Mouse (Mus musculus) adrenal gland, adult 2 months (tissue): ENCODE results near the gene Gm11562. TPM values are rescaled to one million over a fixed set of nuclear protein-coding genes. Genes with fewer than 3 reads are reported as not detected.

Source experiments
- DNase-seq: peaks from one replicate; pipeline ENCODE4 v3.0.0; 2021
- polyA plus RNA-seq: library from polyadenylated mRNA; depleted of rRNA; stranded (reverse); fragments of >200 nt; gene quantifications from 2 replicates; pipeline ENCODE4 v1.2.3, GENCODE M21; 2012; rRNA removed
- total RNA-seq, 2 experiments: library from RNA; stranded (reverse); gene quantifications; 2 replicates each; pipeline ENCODE4 v1.2.3; 2021

The Gm11562 gene
- total and polyA plus RNA-seq, 3 experiments, result not detected

GRCm38 (mm10) chr11:99583245-99583704 is 37.0 kb downstream of the Gm11562 start, which contains the start of gene Krtap1-4:
Gene Krtap1-4, minus strand, starts transcription at chr11:99583654.
- DNase-seq, result no peak

GRCm38 (mm10) chr11:99581564-99581963 is 38.7 kb downstream of the Gm11562 start:
- no peak for DNase-seq

GRCm38 (mm10) chr11:99581051-99581450 is 39.2 kb downstream of the Gm11562 start:
- DNase-seq, result no peak

- no peak for DNase-seq
Measured at GRCm38 (mm10) chr11:99580636-99581035, 39.6 kb downstream of the Gm11562 start, which contains the start of gene Krtap1-5. Gene Krtap1-5, minus strand, starts transcription at chr11:99581016.

GRCm38 (mm10) chr11:99574106-99574505 is 46.1 kb downstream of the Gm11562 start:
- peak; percentile 71 for DNase-seq

GRCm38 (mm10) chr11:99573164-99573563 is 47.1 kb downstream of the Gm11562 start:
- DNase-seq, result no peak

Other genes starting within 250 kb of the Gm11562 start
Only the 30 nearest of the 38 such genes appear.
- gene Krt20, start 182.3 kb downstream of the Gm11562 start, total RNA-seq, result under 1 TPM; 0.14 to 0.20 TPM
- not detected in 2 replicates for gene Krt20, start 182.3 kb downstream of the Gm11562 start, polyA plus RNA-seq
- not detected for gene Krt23, start 127.3 kb downstream of the Gm11562 start, total RNA-seq
- gene Krt23, start 127.3 kb downstream of the Gm11562 start, polyA plus RNA-seq, result 0.12 TPM in 1 of 2 replicates, not detected in the other
- not detected for gene Krt39, start 99.1 kb downstream of the Gm11562 start, total RNA-seq
- not detected in 2 replicates for gene Krt39, start 99.1 kb downstream of the Gm11562 start, polyA plus RNA-seq
- not detected for gene Krt40, start 77.3 kb downstream of the Gm11562 start, total RNA-seq
- not detected in 2 replicates for gene Krt40, start 77.3 kb downstream of the Gm11562 start, polyA plus RNA-seq
- gene Krtap3-3, start 69.6 kb downstream of the Gm11562 start, total RNA-seq, result not detected
- not detected in 2 replicates for gene Krtap3-3, start 69.6 kb downstream of the Gm11562 start, polyA plus RNA-seq
- gene Krtap3-2, start 63.6 kb downstream of the Gm11562 start, total RNA-seq, result not detected
- not detected in 2 replicates for gene Krtap3-2, start 63.6 kb downstream of the Gm11562 start, polyA plus RNA-seq
- not detected for gene Gm11939, start 61.0 kb downstream of the Gm11562 start, total RNA-seq
- not detected in 2 replicates for gene Gm11939, start 61.0 kb downstream of the Gm11562 start, polyA plus RNA-seq
- gene Krtap3-1, start 53.8 kb downstream of the Gm11562 start, total RNA-seq, result not detected
- gene Krtap3-1, start 53.8 kb downstream of the Gm11562 start, polyA plus RNA-seq, result not detected in 2 replicates
- gene Krtap1-5, start 39.4 kb downstream of the Gm11562 start, total RNA-seq, result not detected
- not detected in 2 replicates for gene Krtap1-5, start 39.4 kb downstream of the Gm11562 start, polyA plus RNA-seq
- gene Krtap1-4, start 36.8 kb downstream of the Gm11562 start, total RNA-seq, result not detected
- gene Krtap1-4, start 36.8 kb downstream of the Gm11562 start, polyA plus RNA-seq, result not detected in 2 replicates
- not detected for gene Krtap1-3, start 29.1 kb downstream of the Gm11562 start, total RNA-seq
- not detected in 2 replicates for gene Krtap1-3, start 29.1 kb downstream of the Gm11562 start, polyA plus RNA-seq
- gene Krtap9-3, start 22.3 kb downstream of the Gm11562 start, total RNA-seq, result not detected
- not detected in 2 replicates for gene Krtap9-3, start 22.3 kb downstream of the Gm11562 start, polyA plus RNA-seq
- not detected for gene Gm11938, start 17.1 kb downstream of the Gm11562 start, total RNA-seq
- not detected in 2 replicates for gene Gm11938, start 17.1 kb downstream of the Gm11562 start, polyA plus RNA-seq
- gene Gm11937, start 10.2 kb downstream of the Gm11562 start, total RNA-seq, result not detected
- gene Gm11937, start 10.2 kb downstream of the Gm11562 start, polyA plus RNA-seq, result not detected in 2 replicates
- not detected for gene Krtap2-4, start 5.6 kb downstream of the Gm11562 start, total RNA-seq
- not detected in 2 replicates for gene Krtap2-4, start 5.6 kb downstream of the Gm11562 start, polyA plus RNA-seq
- not detected for gene Krtap4-1, start 7.8 kb upstream of the Gm11562 start, total RNA-seq
- not detected in 2 replicates for gene Krtap4-1, start 7.8 kb upstream of the Gm11562 start, polyA plus RNA-seq
- not detected for gene Krtap4-2, start 14.6 kb upstream of the Gm11562 start, total RNA-seq
- not detected in 2 replicates for gene Krtap4-2, start 14.6 kb upstream of the Gm11562 start, polyA plus RNA-seq
- not detected for gene Krtap4-7, start 23.7 kb upstream of the Gm11562 start, total RNA-seq
- gene Krtap4-7, start 23.7 kb upstream of the Gm11562 start, polyA plus RNA-seq, result not detected in 2 replicates
- not detected for gene Gm11555, start 29.8 kb upstream of the Gm11562 start, total RNA-seq
- not detected in 2 replicates for gene Gm11555, start 29.8 kb upstream of the Gm11562 start, polyA plus RNA-seq
- not detected for gene Gm11563, start 38.5 kb upstream of the Gm11562 start, total RNA-seq
- not detected in 2 replicates for gene Gm11563, start 38.5 kb upstream of the Gm11562 start, polyA plus RNA-seq
- not detected for gene Krtap4-6, start 45.5 kb upstream of the Gm11562 start, total RNA-seq
- not detected in 2 replicates for gene Krtap4-6, start 45.5 kb upstream of the Gm11562 start, polyA plus RNA-seq
- gene Gm14190, start 70.3 kb upstream of the Gm11562 start, total RNA-seq, result not detected
- gene Gm14190, start 70.3 kb upstream of the Gm11562 start, polyA plus RNA-seq, result not detected in 2 replicates
- not detected for gene Gm14180, start 113.9 kb upstream of the Gm11562 start, total RNA-seq
- not detected in 2 replicates for gene Gm14180, start 113.9 kb upstream of the Gm11562 start, polyA plus RNA-seq
- gene Gm11595, start 152.5 kb upstream of the Gm11562 start, total RNA-seq, result not detected
- gene Gm11595, start 152.5 kb upstream of the Gm11562 start, polyA plus RNA-seq, result not detected in 2 replicates
- not detected for gene Krtap4-8, start 160.3 kb upstream of the Gm11562 start, total RNA-seq
- gene Krtap4-8, start 160.3 kb upstream of the Gm11562 start, polyA plus RNA-seq, result not detected in 2 replicates
- not detected for gene Krtap4-9, start 164.8 kb upstream of the Gm11562 start, total RNA-seq
- gene Krtap4-9, start 164.8 kb upstream of the Gm11562 start, polyA plus RNA-seq, result not detected in 2 replicates
- not detected for gene Gm11596, start 173.0 kb upstream of the Gm11562 start, total RNA-seq
- not detected in 2 replicates for gene Gm11596, start 173.0 kb upstream of the Gm11562 start, polyA plus RNA-seq
- gene Gm11569, start 178.5 kb upstream of the Gm11562 start, total RNA-seq, result not detected
- gene Gm11569, start 178.5 kb upstream of the Gm11562 start, polyA plus RNA-seq, result not detected in 2 replicates
- gene Gm11554, start 184.0 kb upstream of the Gm11562 start, total RNA-seq, result not detected
- gene Gm11554, start 184.0 kb upstream of the Gm11562 start, polyA plus RNA-seq, result not detected in 2 replicates
- gene Krtap4-13, start 189.5 kb upstream of the Gm11562 start, total RNA-seq, result not detected
- gene Krtap4-13, start 189.5 kb upstream of the Gm11562 start, polyA plus RNA-seq, result not detected in 2 replicates